Mouse (Mus musculus): ENCODE data around the gene Asb15.

DNA sequence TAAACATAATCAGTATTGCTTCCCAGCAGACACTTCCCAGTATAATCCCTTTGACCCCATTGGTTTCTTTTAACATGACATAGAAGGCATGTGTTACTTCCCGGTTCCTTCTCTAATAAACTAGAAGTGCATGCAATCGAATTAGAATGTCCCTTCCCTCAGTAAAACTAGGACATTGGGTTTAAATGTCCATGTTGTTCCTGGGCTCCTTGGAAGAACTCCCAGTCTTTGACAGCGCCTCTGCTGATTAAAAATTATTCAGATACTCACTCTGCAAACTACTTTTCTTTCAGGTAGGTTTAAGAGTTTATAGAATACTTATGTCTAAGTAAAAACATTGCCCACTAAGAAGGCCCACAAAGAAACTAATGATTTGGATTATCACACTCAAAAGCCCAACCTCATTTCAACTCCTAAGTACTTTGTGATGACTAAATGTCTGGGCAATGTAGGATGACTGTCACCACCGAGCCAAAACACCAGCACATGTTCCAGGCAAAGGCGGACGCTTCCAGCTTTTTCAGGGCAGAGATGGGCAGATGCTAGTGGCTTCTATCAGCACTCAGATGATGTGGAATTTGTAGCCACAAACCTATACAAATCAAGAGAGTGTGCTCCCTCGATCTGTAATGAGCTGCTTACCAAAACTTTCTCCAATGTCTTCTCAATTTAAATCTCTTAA, 84.3 kb downstream of the Asb15 start:
- TF ChIP-seq CTCF (IDR thresholded peaks at IDR 0.05; ENCODE audit: insufficient read depth, low read depth, low read length) (no peak), POLR2A (IDR thresholded peaks at IDR 0.05; ENCODE audit: insufficient read depth, low read depth, low read length) (no peak)
